Mouse (Mus musculus) liver, embryonic 16.5 days (tissue): Measurements from ENCODE around the gene Crmp1. TPM values are rescaled to one million over a fixed set of nuclear protein-coding genes. Genes with fewer than 3 reads are reported as not detected.

Experiments used
- ATAC-seq: fragments of 200-750 bp; cut with Nextera tagmentation; 2 replicates; pipeline ENCODE4 v1.8.0; 2017; ENCODE audit warnings: low read depth, mild to moderate bottlenecking, moderate number of reproducible peaks, moderate library complexity
- H3K27ac ChIP-seq: fragments of 300-500 bp; sonication (generic); 2 replicates; pipeline ENCODE4 v1.5.1; 2014; ENCODE audit warnings: mild to moderate bottlenecking, low read length
- H3K27me3 ChIP-seq: fragments of 300-500 bp; sonication (generic); 2 replicates; pipeline ENCODE4 v1.6.1; 2014; ENCODE audit warnings: low read depth, low read length, mixed read lengths; ENCODE audit not compliant: control insufficient read depth, insufficient read depth
- H3K36me3 ChIP-seq: fragments of 300-500 bp; sonication (generic); 2 replicates; pipeline ENCODE4 v1.6.1; 2014; ENCODE audit warnings: mild to moderate bottlenecking; ENCODE audit not compliant: control insufficient read depth, insufficient read depth
- H3K4me1 ChIP-seq: fragments of 300-500 bp; sonication (generic); 2 replicates; pipeline ENCODE4 v1.6.1; 2014; ENCODE audit warnings: low read depth, low read length, mixed read lengths; ENCODE audit not compliant: control insufficient read depth
- H3K4me2 ChIP-seq: fragments of 300-500 bp; sonication (generic); 2 replicates; pipeline ENCODE4 v1.6.1; 2014; ENCODE audit warnings: low read depth, low read length, mixed read lengths
- H3K4me3 ChIP-seq: fragments of 300-500 bp; sonication (generic); 2 replicates; pipeline ENCODE4 v1.5.1; 2014; ENCODE audit warnings: low read depth, mild to moderate bottlenecking, low read length
- H3K9ac ChIP-seq: fragments of 300-500 bp; sonication (generic); 2 replicates; pipeline ENCODE4 v1.6.1; 2014; ENCODE audit warnings: low read depth, low read length
- H3K9me3 ChIP-seq: fragments of 300-500 bp; sonication (generic); replicated peaks from 2 replicates; pipeline ENCODE4 v1.6.1; 2016; ENCODE audit warnings: low read length; ENCODE audit not compliant: control insufficient read depth
- WGBS: fragments of 180-500 bp; shearing (Covaris S2); extraction: QIAGEN DNeasy Blood & Tissue Kit; methylation state at CpG from one replicate; pipeline ENCODE4 v1.1.7; 2014; ENCODE audit not compliant: insufficient replicate concordance; 5-methylcytosine and 5-hydroxymethylcytosine counted together
- polyA plus RNA-seq: library from polyadenylated mRNA; unstranded; fragments of >200 nt; fragmentation: Nextera tagmentation; extraction: Ambion mirVana; gene quantifications from 2 replicates; pipeline ENCODE4 v1.2.1, GENCODE M21; 2015

The Crmp1 gene
- polyA plus RNA-seq, 1 experiment from 2014 or later, result 0.41 TPM

- H3K4me1 ChIP-seq, result no peaks in the 10 kb centered on the region
- H3K36me3 ChIP-seq, result no peaks in the 10 kb centered on the region
- no peaks in the 10 kb centered on the region for H3K27me3 ChIP-seq
- H3K27ac ChIP-seq, result no peak overlapping the region
- no peak for ATAC-seq
- 40% methylated on average over 6 of the region's 6 CpGs for WGBS
- no peaks in the 10 kb centered on the region for H3K9me3 ChIP-seq
- H3K4me2 ChIP-seq, result no peak overlapping the region
- no peak overlapping the region for H3K9ac ChIP-seq
- H3K4me3 ChIP-seq, result no peak overlapping the region
Measured at GRCm38 (mm10) chr5:37227956-37228680, 13.6 kb upstream of the Crmp1 start.

GRCm38 (mm10) chr5:37228894-37229293 lies 12.8 kb upstream of the Crmp1 start:
- no peak for ATAC-seq
- no peaks in the 10 kb centered on the region for H3K27me3 ChIP-seq
- no peak overlapping the region for H3K4me2 ChIP-seq
- H3K4me1 ChIP-seq, result no peaks in the 10 kb centered on the region
- no peak overlapping the region for H3K27ac ChIP-seq
- no peak overlapping the region for H3K9ac ChIP-seq
- no peaks in the 10 kb centered on the region for H3K9me3 ChIP-seq
- 50% methylated on average over 7 of the region's 7 CpGs for WGBS
- H3K36me3 ChIP-seq, result no peaks in the 10 kb centered on the region
- no peak overlapping the region for H3K4me3 ChIP-seq

GRCm38 (mm10) chr5:37233010-37233557 lies 8.7 kb upstream of the Crmp1 start:
- H3K27ac ChIP-seq, result no peak overlapping the region
- no peak for ATAC-seq
- H3K4me2 ChIP-seq, result no peak overlapping the region
- H3K4me1 ChIP-seq, result no peaks in the 10 kb centered on the region
- H3K36me3 ChIP-seq, result no peaks in the 10 kb centered on the region
- H3K4me3 ChIP-seq, result no peak overlapping the region
- WGBS, result 35% methylated on average over 9 of the region's 9 CpGs
- no peak overlapping the region for H3K9ac ChIP-seq
- H3K9me3 ChIP-seq, result no peaks in the 10 kb centered on the region
- no peaks in the 10 kb centered on the region for H3K27me3 ChIP-seq

GRCm38 (mm10) chr5:37238654-37239053 lies 3.1 kb upstream of the Crmp1 start:
- no peaks in the 10 kb centered on the region for H3K36me3 ChIP-seq
- H3K27me3 ChIP-seq, result peaks cover 33% of the 10 kb centered on the region
- H3K9ac ChIP-seq, result no peak overlapping the region
- no peak overlapping the region for H3K4me3 ChIP-seq
- no peaks in the 10 kb centered on the region for H3K9me3 ChIP-seq
- H3K27ac ChIP-seq, result no peak overlapping the region
- H3K4me2 ChIP-seq, result no peak overlapping the region
- no peak for ATAC-seq
- 28% methylated on average over 2 of the region's 2 CpGs for WGBS
- H3K4me1 ChIP-seq, result peaks cover 3% of the 10 kb centered on the region; the same call in 1 of the 2 replicates

GRCm38 (mm10) chr5:37240550-37240949 lies 1.2 kb upstream of the Crmp1 start:
- Histone ChIP-seq H3K9me3 (no peaks in the 10 kb centered on the region), H3K27ac (no peak overlapping the region), H3K4me3 (no peak overlapping the region), H3K36me3 (no peaks in the 10 kb centered on the region), H3K9ac (no peak overlapping the region), H3K27me3 (peaks cover 52% of the 10 kb centered on the region), H3K4me1 (peaks cover 3% of the 10 kb centered on the region; the same call in 1 of the 2 replicates), H3K4me2 (no peak overlapping the region)
- ATAC-seq, result no peak
- 4% methylated on average over 5 of the region's 5 CpGs for WGBS

GRCm38 (mm10) chr5:37241224-37241623 lies 516 bp upstream of the Crmp1 start:
- H3K4me3 ChIP-seq, result no peak overlapping the region
- no peak for ATAC-seq

GRCm38 (mm10) chr5:37242360-37243168 lies 824 bp downstream of the Crmp1 start:
- Histone ChIP-seq H3K27me3 (peaks cover 71% of the 10 kb centered on the region), H3K4me2 (peak overlapping the region; percentile 31), H3K9ac (no peak overlapping the region), H3K4me3 (no peak overlapping the region), H3K27ac (no peak overlapping the region), H3K9me3 (no peaks in the 10 kb centered on the region), H3K36me3 (no peaks in the 10 kb centered on the region), H3K4me1 (peaks cover 3% of the 10 kb centered on the region; the same call in 1 of the 2 replicates)
- no peak for ATAC-seq
- 11% methylated on average over 44 of the region's 44 CpGs for WGBS

More at GRCm38 (mm10) chr5:37241224-37241623, 516 bp upstream of the Crmp1 start:
- 10% methylated on average over 9 of the region's 9 CpGs for WGBS
- Histone ChIP-seq H3K4me1 (peaks cover 3% of the 10 kb centered on the region; the same call in 1 of the 2 replicates), H3K4me2 (no peak overlapping the region), H3K9ac (no peak overlapping the region), H3K27me3 (peaks cover 58% of the 10 kb centered on the region), H3K36me3 (no peaks in the 10 kb centered on the region), H3K27ac (no peak overlapping the region), H3K9me3 (no peaks in the 10 kb centered on the region)

GRCm38 (mm10) chr5:37243169-37243886 lies 1.6 kb downstream of the Crmp1 start:
- WGBS, result 2% methylated on average over 19 of the region's 19 CpGs
- Histone ChIP-seq H3K4me2 (no peak overlapping the region), H3K4me1 (peaks cover 3% of the 10 kb centered on the region; the same call in 1 of the 2 replicates), H3K27ac (no peak overlapping the region), H3K4me3 (no peak overlapping the region), H3K9me3 (no peaks in the 10 kb centered on the region), H3K9ac (no peak overlapping the region), H3K36me3 (no peaks in the 10 kb centered on the region), H3K27me3 (peaks cover 71% of the 10 kb centered on the region)
- ATAC-seq, result no peak
